Mouse (Mus musculus): ENCODE data around the gene Ube2l6. TPM values are rescaled to one million over a fixed set of nuclear protein-coding genes. Genes with fewer than 3 reads are reported as not detected.
"Not testable (repeated sequence)": the region's sequence is repeated elsewhere in the genome, so short reads cannot be mapped to it uniquely, and the experiment has no call there.

Ube2l6 gene
- total RNA-seq, 2 experiments from 2014 or later = 4.2 to 4.3 TPM

DNA sequence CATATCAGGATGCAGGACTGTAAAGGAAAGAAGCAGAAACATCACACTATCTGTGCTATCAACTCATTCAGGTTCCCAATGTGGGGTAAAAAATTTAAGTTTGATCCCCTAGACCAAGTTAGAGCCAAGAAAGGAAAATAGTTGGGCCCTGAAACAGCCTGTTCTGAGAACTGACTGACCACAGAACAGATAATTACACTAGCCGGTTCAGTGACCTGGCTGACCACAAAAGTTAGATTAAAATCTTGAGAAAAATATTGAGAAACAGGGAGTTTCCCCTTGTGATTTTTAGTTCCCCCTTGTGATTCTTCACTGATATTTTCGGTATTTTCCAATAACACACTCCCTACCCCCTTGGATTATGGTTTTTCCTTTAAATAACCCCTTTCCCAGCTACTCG, 4.8 kb upstream of the Ube2l6 start:
- DNase-seq = no peak

DNA sequence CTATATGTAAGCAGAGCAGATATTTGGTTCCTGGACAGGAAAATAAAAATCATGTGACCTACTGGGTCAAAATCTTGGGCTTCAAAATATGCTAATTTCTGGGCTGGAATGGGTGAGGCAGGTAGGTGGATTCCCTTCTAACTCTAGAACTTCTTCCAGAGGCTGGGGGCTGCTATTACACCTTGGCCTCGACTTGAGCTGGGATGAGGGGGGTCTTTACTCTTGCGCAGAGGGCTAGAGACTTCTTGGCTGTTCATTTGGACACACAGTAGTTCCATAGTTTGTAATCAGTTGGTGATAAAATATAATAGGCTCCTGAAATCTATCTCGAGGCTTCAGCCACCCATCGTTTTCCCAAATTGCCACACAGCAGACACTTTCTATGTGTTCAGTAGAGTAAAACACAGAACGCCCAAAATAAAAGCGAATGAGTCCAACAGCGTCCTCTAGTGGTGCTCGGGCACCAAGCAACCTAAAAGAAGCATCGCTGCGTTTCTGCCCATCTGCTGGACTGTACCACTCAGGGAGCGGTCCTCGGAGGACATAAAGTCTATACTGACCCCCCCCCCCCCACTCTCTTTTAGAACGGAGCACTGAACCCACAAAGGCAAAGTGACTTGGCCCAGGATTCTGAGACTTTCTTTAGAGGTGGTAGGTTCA, 665 bp upstream of the Ube2l6 start:
- DNase-seq = peak; percentile 79 to 81

DNA sequence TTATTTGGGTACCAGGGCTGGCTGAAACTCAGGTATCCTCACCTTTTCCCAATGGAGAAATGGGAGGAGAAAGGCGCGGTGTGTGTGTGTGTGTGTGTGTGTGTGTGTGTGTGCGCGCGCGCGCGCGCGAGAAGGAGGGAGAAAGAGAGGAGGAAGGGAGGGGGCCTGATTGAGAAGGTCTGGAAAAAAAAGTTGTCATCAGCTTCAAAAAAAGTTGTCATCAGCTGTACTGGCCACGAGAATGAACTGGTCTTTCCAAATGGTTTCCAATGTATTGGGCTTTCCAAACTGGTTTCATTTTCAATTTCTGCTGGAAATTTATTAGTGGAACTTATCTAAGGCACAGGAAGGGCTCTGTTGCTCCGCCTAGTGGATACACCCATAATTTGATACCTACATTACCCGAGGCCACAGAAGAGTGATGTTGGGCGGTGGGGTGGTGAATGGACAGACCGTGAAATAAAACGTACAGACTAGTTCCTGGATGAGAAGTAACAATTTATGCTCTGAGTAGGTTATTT, 473 bp downstream of the Ube2l6 start:
- DNase-seq = peak; percentile 31 to 39

DNA sequence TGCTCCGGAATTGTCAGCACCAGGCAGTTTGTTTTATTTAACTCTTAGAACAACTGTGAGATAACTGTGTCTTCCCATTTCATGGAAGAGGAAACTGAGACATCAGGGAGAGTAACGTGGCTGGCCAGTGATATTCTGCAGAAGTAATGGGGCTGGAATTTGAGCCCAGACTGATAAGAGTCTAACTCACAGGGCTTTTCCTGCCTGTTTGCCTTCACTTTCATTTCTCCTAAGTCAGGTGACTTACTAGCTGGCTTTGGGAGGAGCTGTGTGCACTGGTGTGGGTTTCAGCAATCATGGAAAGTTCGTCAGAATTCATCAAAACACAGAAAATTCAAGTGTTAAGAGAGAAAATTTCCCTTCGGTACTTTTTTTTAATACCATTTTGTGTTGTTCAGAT, 1.7 kb downstream of the Ube2l6 start:
- DNase-seq = no peak

DNA sequence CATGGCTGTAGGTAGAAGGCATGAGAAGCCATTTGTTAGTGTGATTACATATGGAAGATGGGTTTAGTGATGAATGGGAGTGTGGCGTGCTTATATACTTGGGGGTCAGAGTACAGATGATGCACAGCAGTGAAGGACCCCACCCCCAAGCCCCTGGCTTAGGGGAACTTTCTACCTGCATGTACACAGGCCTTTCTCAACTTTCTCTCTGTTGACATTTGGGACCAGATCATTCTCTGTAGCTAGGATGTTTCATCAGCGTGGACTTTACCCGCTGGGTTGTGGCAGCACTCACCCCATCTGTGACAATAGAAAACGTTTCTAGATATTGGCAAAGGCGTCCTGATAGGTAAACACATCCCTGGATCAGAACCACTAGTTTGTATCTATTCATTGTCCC, 2.6 kb downstream of the Ube2l6 start:
- DNase-seq = not testable (repeated sequence)

DNA sequence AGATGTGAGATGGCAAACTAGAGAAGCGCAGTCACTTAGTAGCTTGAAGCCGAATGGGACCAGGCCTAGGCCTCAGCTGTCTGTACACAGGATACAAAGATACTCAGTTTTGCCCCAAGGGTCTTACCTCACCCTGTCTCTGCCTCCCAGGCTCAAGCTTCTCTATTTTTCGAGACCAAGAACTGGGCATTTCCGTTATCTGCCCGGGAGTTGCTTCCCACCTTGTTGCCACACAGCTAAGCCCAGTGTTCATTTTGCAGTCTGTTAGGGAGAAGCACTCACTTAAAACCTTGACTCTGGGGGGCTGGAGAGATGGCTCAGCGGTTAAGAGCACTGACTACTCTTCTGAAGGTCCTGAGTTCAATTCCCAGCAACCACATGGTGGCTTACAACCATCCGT, 5.3 kb downstream of the Ube2l6 start:
- DNase-seq = no peak

DNA sequence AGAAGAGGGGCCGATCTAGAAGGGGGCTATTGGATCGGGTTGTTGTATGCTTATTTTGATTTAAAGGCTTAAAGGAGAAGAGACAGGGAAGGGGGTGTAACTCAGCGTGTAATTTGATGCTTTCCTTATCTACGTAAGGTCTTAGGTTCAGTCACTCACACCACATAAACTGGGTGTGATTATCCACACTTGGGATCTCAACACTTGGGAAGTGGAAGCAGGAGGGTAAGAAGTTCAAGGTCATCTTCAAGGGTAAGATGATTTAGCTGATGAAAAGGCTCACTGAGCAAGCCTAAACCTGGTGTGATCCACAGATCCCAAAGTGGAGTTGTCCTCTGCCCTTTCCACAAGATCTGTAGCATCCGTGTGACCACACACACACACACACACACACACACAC, 7.9 kb downstream of the Ube2l6 start:
- DNase-seq = no peak

DNA sequence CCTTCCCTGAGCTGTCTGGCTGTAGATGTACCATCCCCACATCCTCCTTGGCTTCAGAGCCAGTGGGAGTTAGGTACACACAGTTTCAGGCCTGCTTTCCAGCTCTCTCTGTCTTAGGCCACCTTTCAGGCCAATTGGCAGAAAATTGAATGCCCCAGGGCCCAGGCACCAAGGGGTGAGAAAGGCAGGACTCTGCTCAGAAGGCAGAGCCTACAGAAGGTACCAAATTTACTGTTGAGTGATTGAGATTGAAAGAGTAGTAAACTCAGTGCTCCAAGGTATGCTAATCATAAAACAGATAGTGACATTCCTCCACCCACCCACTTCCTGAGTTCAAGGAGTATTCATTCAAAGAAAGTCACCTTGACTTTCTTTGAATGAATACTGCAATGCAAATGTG, 10.7 kb downstream of the Ube2l6 start:
- no peak for DNase-seq

DNA sequence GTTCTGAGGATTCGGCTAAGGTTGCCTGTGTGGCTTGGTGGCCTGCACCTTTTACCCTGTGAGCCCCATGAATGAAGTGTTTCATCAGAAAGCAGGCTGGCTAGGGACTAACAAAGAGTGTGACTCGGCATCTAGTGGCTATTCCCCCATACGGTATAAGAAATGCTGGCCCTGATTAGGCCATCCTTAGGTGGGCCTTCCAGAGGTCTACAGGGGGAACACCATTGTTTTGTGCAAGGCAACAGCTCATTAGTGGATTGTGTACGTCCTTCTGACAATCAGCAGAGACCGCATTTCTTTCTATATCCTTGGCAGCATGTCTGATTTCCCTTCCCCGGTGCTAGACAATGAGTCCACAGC, 11.9 kb downstream of the Ube2l6 start:
- DNase-seq = no peak

DNA sequence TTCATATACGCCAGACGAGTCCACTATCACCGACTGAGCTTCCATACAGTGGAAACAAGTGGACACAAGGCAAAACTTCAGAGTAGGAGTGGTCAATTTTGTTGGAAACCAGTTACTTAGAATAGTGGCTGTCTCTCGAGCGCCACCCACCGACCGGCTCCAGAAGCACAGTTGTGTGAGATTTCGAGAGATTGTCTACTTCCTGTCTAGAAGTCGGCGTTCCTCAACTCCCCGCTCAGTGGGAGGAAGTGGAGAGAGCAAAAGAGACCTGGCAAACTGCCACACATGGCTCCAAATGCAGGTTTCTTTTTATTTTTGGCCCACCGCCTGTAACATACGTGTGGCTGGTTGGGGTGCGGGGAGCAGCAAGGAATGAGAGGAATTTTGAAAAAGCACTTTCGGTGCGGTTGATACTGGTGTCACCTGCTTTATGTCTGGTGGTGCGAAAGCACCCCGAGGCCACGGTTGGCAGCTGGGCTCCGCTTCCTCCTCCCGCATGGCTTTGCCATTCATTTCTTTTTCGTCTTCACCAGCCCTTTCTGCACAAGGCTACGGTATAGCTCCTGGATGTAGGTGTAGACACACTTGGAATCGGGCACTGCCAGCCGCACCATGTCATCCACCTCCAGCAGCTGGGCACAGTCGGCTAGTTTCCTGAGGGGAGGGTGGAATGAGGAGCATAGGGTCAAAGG, 12.4 kb downstream of the Ube2l6 start:
- peak; percentile 76 to 77 for DNase-seq

DNA sequence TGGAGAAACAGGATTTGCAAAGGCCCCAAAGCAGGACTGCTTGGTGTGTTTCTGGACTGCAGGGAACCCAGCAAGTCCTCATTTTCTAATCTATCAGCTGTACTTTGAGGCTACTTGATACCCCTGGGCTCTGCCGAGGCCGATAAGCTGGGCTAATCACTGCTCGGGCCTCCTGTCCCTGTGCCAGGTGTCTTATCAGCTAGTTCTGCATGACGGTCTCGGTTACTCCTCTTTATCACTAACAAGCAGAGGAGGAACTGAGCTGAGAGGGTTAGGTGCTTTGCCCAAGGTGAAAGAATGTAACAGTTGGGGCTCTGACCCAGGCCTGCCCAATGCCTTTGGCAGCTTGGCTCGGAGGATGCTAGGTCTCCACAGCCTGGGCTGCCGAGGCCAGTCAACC, 13.3 kb downstream of the Ube2l6 start:
- no peak for DNase-seq

DNA sequence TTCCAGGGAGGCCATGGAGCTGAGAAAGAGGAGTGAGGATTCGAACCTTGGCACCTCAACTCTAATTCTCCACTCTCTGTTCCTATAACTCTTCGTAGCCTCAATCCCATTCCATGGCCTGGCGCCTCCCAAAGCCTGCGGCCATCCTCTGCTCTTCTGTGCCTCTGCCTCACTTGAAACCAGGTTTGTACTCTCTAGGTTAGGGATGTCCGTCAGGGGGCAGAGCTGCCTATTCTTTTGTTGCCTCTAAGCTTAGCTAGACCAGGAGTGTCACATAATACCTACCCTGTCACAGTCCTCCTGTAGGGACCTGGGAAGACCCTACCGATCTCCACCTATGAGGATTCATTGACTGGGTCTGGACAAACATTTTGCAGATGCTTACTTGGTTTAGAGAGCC, 14.0 kb downstream of the Ube2l6 start:
- no peak for DNase-seq

DNA sequence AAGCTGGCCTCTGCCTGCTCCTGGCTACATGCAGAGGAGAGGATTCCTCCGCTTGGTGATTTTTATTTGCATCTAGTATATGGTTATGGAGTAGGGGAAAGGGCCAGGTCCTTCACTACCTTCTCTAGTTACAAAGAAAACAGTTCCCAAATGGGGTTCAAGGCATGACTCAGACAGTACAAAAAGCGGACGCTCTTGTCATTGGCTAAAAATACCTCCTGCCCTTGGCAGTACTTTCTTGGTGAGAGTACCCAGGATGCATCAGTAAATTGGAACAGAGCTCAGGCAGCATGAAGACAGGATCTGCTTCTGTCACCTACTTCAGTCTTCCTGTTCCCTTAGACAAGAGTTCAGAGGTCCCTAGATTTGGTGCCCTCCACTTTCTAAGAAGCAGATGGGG, 21.2 kb downstream of the Ube2l6 start:
- DNase-seq = no peak

DNA sequence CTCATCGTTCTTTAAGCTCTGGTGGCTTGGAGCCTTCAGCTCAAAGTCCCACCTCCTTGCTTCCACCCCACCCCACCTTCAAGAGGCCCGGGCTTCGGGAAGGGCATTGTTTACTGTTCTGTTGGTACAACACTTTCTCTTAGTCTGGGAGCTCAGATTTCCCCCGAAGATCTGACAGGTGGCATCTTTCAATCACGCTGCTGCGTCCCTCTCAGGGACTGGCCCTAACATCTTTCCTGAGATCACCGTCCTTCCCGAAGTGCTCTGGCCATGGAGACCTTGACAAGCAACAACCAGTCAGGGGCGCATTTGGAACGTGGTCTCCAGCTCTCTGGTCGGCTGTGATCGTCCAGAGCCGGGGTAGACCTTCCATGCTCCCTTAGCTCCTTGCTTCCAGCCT, 23.9 kb downstream of the Ube2l6 start, which contains the start of gene Smtnl1:
Smtnl1 (minus strand) TSS at position 101 of the 400 bp plus-strand sequence.
- DNase-seq = no peak

DNA sequence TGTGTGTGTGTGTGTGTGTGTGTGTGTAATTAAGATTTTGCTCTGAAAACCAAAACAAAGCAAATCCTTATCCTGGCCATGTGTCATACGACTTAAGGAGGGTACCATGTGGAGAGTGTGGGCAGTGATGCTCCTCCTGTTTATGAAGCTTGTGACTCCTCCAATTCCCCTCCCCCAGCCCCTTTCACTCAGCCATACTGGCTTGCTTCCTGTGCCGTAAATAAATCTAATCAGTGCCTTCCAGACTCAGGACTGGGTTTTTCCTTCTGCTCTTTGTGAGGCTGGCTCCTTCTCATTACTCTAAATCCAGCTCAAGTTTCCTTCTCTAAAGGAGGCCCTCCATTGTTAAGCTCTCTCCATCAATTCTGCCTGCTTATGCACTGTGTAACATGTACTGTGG, 24.6 kb downstream of the Ube2l6 start:
- no peak for DNase-seq

DNA sequence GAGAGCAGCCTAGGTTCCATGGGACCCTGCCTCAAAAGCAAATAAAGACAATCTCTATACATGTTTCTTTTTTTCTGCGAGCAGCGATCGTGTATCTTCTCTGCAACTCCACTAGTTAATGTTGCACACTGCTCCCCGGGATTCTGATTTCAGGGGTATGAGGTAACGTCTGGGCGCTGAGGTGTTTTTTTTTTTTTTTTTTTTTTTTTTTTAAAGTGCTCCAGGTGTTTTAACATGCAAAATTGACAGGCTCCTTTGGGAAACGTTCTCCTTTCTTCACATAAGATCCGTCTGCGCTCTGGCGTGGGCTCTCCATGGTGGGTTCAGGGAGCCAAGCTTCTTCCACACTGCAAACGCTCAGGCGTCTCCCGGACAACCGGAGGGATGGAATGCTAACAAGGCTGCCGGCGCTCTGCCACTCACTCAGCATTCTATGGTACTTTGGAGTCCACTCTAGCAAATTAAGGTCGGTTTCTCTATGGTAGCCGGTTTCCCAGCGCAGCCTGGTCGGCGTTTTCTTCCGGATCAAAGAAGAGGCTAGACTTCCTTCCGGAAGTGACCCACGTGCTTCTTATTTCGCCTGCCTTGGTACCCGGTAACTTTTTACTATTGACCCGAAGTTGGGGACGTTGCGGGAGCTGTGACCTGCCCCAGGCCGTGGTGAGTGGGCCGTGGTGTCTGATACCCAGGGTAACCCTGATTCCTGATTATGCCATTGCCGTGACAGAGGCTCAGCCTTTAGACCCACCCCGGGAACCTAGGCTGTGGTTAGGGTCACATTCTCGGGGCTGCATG, 28.1 kb downstream of the Ube2l6 start, which contains the start of gene Timm10:
Timm10 (plus strand) TSS at position 510 of the 795 bp plus-strand sequence.
- peak; percentile 84 to 90 for DNase-seq

DNA sequence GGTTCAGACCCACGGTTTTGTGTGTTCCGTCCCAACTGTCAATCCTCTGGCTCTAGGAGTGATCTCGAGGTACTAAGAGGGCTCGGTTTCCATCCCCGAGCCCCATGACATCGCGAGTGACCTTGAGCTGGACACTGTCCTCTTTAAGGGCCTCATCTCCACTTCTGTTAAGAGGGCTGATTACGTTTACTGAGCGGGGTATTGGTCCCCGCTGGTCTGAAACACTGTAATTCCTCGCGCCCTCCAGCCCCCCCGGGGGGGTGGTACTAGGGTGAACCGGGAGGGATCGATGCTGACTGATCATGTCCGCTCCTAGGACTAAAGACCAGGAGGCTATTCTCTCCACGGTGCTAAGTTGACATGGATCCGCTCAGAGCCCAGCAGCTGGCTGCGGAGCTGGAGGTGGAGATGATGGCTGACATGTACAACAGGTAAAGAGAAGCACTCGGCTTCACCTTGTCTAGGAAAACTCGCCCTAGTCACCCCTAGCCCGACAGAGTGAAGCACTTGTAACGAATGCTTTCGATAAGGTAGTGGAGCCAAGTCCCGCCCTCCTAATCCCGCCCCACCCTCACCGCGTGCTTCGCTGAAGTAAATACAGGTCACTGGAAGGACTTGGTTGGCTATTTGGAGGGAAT, 28.8 kb downstream of the Ube2l6 start:
- DNase-seq = no peak

DNA sequence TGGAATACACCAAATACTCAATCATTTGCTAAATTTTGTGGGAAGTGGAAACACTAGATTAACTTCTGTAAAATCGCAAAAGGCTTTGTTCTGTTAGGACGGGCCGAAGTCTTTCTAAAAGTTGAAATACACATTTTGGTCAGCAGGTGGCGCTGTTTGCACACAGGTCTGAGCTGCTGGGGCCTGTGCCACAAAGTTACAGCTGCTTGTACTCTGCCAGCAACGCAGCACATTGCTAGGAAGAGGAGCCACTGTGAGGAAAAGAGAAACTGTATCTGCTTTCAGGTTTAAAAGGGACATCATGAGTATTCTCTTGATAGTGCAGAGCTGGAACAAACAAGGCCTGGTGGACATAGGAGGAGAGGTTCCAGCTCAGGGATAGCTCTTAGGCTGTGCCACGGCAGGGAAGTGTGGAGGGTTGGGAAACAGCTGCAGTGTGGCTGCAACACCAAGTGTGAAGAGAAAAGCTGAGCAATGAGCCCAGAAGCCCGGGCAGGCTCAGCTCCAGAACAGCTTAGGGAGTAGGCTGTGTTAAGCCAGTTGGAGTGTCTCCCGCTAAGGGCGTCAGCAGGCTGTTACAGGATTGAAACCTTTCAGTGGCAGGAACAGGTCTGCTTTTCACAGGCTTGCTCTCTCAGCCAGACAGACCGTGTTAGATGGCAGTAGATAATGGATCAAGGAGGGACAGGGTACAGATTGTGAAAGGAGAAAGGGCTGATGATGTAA, 33.2 kb downstream of the Ube2l6 start:
- DNase-seq = peak; percentile 78 to 85

DNA sequence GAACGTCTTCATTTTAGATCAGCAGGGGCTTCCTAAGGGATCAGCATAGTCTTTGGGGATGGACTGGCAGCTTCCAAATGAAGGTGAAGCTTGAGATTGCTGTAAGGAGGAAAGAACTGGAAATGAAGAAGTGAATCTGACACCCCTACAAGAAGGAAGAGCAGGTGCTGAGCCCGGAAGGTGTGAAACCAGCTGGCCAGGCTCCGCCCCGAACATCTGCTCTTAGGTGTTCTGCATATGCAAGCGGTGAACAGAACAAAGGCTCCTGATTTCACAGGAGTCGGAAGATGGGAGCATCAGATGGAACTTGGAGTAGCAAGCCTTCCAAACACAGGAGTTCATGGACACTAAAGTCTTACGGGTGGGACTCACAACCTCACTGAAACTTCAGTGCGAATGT, 38.5 kb downstream of the Ube2l6 start:
- no peak for DNase-seq

DNA sequence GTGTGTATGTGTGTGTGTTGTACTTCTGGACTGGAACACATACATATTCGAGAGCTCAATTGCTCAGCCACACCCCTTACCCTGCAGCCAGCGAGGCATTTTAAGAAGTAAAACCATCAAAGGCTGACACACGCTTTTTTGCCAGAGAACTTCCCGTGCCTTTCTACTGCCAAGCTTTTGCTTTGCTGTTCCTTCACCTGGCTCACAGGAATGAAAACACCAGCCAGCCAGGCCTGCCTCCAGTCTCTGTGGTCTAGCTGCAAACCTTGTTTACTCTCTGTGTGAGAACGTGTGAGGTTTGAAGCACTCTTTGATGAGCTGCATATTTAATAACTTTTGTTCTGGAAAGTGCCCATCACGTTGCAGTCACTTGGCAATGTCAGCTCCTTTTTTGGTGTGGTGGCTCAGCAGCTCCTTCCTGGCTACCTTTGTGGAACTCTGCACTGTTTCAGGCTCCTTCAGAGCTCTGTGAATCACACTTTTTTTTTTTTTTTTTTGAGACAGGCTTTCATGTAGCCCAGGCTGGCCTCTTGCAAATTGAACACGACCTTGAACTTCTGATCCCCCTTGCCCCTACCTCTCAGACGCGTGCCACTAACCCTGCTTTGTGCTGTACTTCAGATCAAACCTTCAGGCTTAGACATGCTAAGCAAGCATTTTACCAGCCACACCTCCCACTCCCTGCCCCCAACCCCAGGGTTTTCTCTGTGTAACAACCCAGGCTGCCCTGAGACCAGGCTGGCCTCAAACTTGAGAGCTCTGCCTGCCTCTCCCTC, 39.4 kb downstream of the Ube2l6 start:
- DNase-seq = no peak

DNA sequence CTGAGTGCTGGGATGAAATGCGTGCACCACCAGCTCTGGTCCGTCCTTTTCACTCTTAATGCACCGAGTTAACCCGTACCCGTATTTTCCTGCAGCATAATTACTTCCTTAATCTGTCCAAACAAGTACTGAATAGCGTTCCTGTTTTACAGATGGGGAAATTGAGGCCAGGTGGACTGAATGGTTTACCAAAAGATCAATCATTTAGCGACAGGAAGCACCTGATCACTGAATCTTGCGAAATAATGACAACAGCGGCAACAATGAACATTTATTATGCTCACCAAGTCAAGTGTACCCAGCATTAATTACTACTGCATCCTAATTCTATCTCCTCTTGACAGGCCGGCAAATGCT, 39.9 kb downstream of the Ube2l6 start, which contains the start of gene Slc43a1:
Slc43a1 (plus strand) TSS at position 258 of the 357 bp plus-strand sequence.
- DNase-seq = no peak

Measured in layer of hippocampus, postnatal 36 days (tissue).